Mouse (Mus musculus): ENCODE measurements around the gene Cyp2d11. TPM values are rescaled to one million over a fixed set of nuclear protein-coding genes. Genes with fewer than 3 reads are reported as not detected.
"Not testable (repeated sequence)": the region's sequence is repeated elsewhere in the genome, so short reads cannot be mapped to it uniquely, and the experiment has no call there.

The Cyp2d11 gene
- polyA plus RNA-seq, 1 experiment from 2014 or later: not detected

- Histone ChIP-seq H3K9ac (no peak overlapping the region), H3K36me3 (replicated peaks) (no peaks in the 10 kb centered on the region), H3K4me1 (replicated peaks) (no peaks in the 10 kb centered on the region), H3K27ac (replicated peaks) (no peak overlapping the region), H3K27me3 (no peaks in the 10 kb centered on the region), H3K4me3 (replicated peaks) (no peak overlapping the region), H3K4me2 (no peak overlapping the region), H3K9me3 (replicated peaks) (no peaks in the 10 kb centered on the region)
- 51% methylated on average over 4 of the region's 4 CpGs for WGBS (ENCODE audit: insufficient replicate concordance)
- no peak for ATAC-seq (ENCODE audit: insufficient read depth)
Measured at GRCm38 (mm10) chr15:82407536-82407935, 13.7 kb upstream of the Cyp2d11 start.

DNA sequence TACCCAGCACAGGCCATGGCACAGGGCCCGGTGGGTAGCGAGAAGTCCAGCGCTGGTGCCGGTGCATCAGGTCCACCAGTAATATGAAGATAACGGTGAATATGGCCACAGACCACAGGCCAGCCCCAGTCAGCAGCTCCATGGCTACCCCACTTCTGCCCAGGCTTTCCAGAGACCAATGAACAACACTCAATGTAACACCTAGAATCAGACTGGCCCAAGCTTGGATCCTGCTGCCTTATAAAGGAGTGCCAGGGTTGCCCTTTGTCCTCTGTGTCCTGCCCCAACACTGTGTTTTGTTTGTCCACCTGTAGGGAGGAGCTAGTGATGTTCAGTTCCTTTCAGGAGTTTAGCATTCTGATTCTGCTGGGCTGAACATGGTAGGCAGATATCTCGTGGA lies 13.2 kb upstream of the Cyp2d11 start, which contains the start of gene Cyp2d10:
TSS of gene Cyp2d10 (minus strand) at position 215 of the 400 bp plus-strand sequence.
- no peak within 1 kb of the TSS for H3K27ac ChIP-seq (replicated peaks)
- ATAC-seq (ENCODE audit: insufficient read depth): peak; percentile 56; the same call in 1 of the 2 replicates
- H3K9me3 ChIP-seq (replicated peaks): no peaks in the 10 kb centered on the region
- H3K36me3 ChIP-seq (replicated peaks): no peaks in the 10 kb centered on the region
- no peaks in the 10 kb centered on the region for H3K4me1 ChIP-seq (replicated peaks)
- H3K27me3 ChIP-seq: no peaks in the 10 kb centered on the region
- no peak within 1 kb of the TSS for H3K9ac ChIP-seq
- H3K4me3 ChIP-seq (replicated peaks): peak within 1 kb of the TSS; percentile 33
- H3K4me2 ChIP-seq: peak within 1 kb of the TSS; percentile 34
- 85% methylated on average over 6 of the region's 6 CpGs for WGBS (ENCODE audit: insufficient replicate concordance)

GRCm38 (mm10) chr15:82404163-82404562 lies 10.3 kb upstream of the Cyp2d11 start:
- no peak for ATAC-seq (ENCODE audit: insufficient read depth)
- Histone ChIP-seq H3K4me2 (no peak overlapping the region), H3K4me1 (replicated peaks) (no peaks in the 10 kb centered on the region), H3K4me3 (replicated peaks) (no peak overlapping the region), H3K27me3 (no peaks in the 10 kb centered on the region), H3K27ac (replicated peaks) (no peak overlapping the region), H3K36me3 (replicated peaks) (no peaks in the 10 kb centered on the region), H3K9ac (no peak overlapping the region), H3K9me3 (replicated peaks) (no peaks in the 10 kb centered on the region)
- 60% methylated on average over 3 of the region's 3 CpGs for WGBS (ENCODE audit: insufficient replicate concordance)

GRCm38 (mm10) chr15:82403606-82404005 lies 9.8 kb upstream of the Cyp2d11 start:
- Histone ChIP-seq H3K27me3 (no peaks in the 10 kb centered on the region), H3K36me3 (replicated peaks) (no peaks in the 10 kb centered on the region), H3K4me1 (replicated peaks) (no peaks in the 10 kb centered on the region), H3K9ac (no peak overlapping the region), H3K27ac (replicated peaks) (no peak overlapping the region), H3K4me3 (replicated peaks) (no peak overlapping the region), H3K4me2 (no peak overlapping the region), H3K9me3 (replicated peaks) (no peaks in the 10 kb centered on the region)
- WGBS (ENCODE audit: insufficient replicate concordance): 72% methylated on average over 9 of the region's 9 CpGs
- no peak for ATAC-seq (ENCODE audit: insufficient read depth)

GRCm38 (mm10) chr15:82402741-82403140 lies 8.9 kb upstream of the Cyp2d11 start:
- Histone ChIP-seq H3K27me3 (no peaks in the 10 kb centered on the region), H3K4me1 (replicated peaks) (no peaks in the 10 kb centered on the region), H3K4me2 (no peak overlapping the region), H3K36me3 (replicated peaks) (no peaks in the 10 kb centered on the region), H3K9me3 (replicated peaks) (no peaks in the 10 kb centered on the region), H3K9ac (no peak overlapping the region), H3K27ac (replicated peaks) (no peak overlapping the region), H3K4me3 (replicated peaks) (no peak overlapping the region)
- no peak for ATAC-seq (ENCODE audit: insufficient read depth)
- WGBS (ENCODE audit: insufficient replicate concordance): 61% methylated on average over 6 of the region's 6 CpGs

DNA sequence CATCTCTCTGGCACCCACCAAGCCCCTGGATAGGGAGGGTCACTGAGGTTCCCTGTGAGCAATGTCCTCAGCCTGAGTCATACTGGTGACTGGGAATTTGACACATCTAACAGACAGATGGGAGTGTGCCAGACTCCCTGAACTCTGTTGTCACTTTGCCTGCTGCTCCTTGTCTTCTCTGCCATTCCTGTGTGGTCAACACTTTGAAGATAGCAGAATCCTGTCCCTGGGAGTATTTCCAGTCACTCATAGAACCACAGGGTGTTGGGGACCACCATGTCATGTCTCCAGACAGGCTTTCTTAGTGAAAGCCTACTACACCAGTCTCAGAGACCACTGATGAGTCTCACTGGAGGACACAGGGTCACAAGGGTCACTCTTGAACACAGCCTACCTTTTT lies 8.3 kb upstream of the Cyp2d11 start:
- Histone ChIP-seq H3K36me3 (replicated peaks) (no peaks in the 10 kb centered on the region), H3K4me1 (replicated peaks) (no peaks in the 10 kb centered on the region), H3K9ac (no peak overlapping the region), H3K27me3 (no peaks in the 10 kb centered on the region), H3K4me2 (no peak overlapping the region), H3K4me3 (replicated peaks) (no peak overlapping the region), H3K9me3 (replicated peaks) (no peaks in the 10 kb centered on the region), H3K27ac (replicated peaks) (no peak overlapping the region)
- no peak for ATAC-seq (ENCODE audit: insufficient read depth)

- Histone ChIP-seq H3K4me2 (no peak overlapping the region), H3K36me3 (replicated peaks) (no peaks in the 10 kb centered on the region), H3K4me3 (replicated peaks) (no peak overlapping the region), H3K9ac (no peak overlapping the region), H3K4me1 (replicated peaks) (no peaks in the 10 kb centered on the region), H3K27me3 (no peaks in the 10 kb centered on the region), H3K27ac (replicated peaks) (no peak overlapping the region), H3K9me3 (replicated peaks) (no peaks in the 10 kb centered on the region)
- no peak for ATAC-seq (ENCODE audit: insufficient read depth)
- 40% methylated on average over 2 of the region's 2 CpGs for WGBS (ENCODE audit: insufficient replicate concordance)
Measured at GRCm38 (mm10) chr15:82401516-82401915, 7.7 kb upstream of the Cyp2d11 start.

DNA sequence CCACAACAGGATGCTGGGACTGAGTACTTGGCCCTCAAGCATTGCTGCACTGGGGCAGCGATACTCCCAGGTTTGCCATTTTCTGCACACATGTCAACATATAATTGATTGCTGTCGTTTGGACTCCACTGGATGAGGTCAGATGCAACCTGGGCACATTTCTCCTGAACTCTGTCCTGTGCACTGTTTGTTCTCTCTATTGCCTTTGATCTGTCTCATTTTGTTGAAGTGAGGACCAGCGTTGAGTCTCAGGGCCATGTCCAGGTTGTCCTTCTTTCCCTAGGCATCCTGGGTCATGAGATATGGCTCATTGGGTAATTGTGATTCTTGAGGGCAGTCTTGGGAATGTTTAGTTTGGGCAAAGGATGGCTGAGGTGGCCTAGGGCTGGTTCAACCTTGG lies 2.1 kb upstream of the Cyp2d11 start:
- not testable (repeated sequence) for H3K4me1 ChIP-seq (replicated peaks)
- ATAC-seq (ENCODE audit: insufficient read depth): 0 out of 2 replicates have a peak, but pooled peaks have one; percentile 49
- 48% methylated on average over 3 of the region's 3 CpGs for WGBS (ENCODE audit: insufficient replicate concordance)

DNA sequence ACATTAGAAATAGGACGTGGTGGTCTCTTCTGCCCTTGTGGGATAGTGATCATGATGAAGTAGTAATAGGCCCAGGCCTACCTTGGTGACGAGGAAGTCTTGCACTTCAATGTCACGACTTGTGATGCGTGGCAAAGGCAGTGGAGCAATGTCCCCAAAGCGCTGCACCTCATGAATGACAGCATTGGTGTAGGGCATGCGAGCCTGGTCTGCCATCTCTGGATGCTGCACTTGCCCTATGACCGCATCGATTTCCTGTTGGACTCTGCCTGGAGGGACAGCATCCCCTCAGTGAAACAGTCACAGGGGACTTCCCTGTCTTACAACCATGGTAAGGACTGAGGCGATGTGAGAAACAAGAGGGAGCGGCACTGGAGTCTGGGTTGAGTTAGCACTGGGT lies 3.9 kb downstream of the Cyp2d11 start:
- not testable (repeated sequence) for H3K4me3 ChIP-seq (replicated peaks); H3K27me3 ChIP-seq; H3K27ac ChIP-seq (replicated peaks); H3K9ac ChIP-seq; H3K9me3 ChIP-seq (replicated peaks); H3K4me1 ChIP-seq (replicated peaks); H3K36me3 ChIP-seq (replicated peaks); H3K4me2 ChIP-seq; ATAC-seq (ENCODE audit: insufficient read depth)
- WGBS (ENCODE audit: insufficient replicate concordance): 67% methylated on average over 10 of the region's 10 CpGs

More for the DNA sequence above, 2.1 kb upstream of the Cyp2d11 start:
- H3K27me3 ChIP-seq; H3K4me2 ChIP-seq; H3K4me3 ChIP-seq (replicated peaks); H3K36me3 ChIP-seq (replicated peaks); H3K27ac ChIP-seq (replicated peaks); H3K9me3 ChIP-seq (replicated peaks); H3K9ac ChIP-seq: not testable (repeated sequence)

DNA sequence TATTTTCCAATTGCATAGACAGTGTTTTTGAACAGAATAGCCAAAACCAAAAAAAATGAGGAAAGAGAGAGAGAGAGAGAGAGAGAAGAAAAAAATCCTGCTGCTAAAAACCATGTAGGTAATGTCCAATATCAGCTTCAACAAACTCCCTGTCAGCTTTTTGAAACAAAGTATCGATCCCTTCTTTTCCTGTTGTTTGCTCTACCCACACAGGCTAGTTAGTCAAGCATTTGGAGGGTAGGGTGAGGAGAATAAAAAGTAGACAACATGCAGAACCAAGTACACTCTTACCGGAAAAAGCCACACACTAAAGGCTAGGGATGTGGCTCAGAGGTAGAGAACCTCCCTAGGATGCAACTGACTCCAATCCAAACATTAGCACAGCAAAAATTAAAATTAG lies 8.1 kb downstream of the Cyp2d11 start:
- H3K4me1 ChIP-seq (replicated peaks): peaks cover 5% of the 10 kb centered on the region; the same call in 1 of the 2 replicates
- no peak overlapping the region for H3K4me3 ChIP-seq (replicated peaks)
- no peak overlapping the region for H3K27ac ChIP-seq (replicated peaks)
- H3K4me2 ChIP-seq: no peak overlapping the region
- no peaks in the 10 kb centered on the region for H3K36me3 ChIP-seq (replicated peaks)
- H3K9ac ChIP-seq: no peak overlapping the region
- ATAC-seq (ENCODE audit: insufficient read depth): no peak
- H3K27me3 ChIP-seq: peaks cover 3% of the 10 kb centered on the region; the same call in 1 of the 2 replicates
- H3K9me3 ChIP-seq (replicated peaks): no peaks in the 10 kb centered on the region
- 56% methylated on average over 2 of the region's 2 CpGs for WGBS (ENCODE audit: insufficient replicate concordance)

DNA sequence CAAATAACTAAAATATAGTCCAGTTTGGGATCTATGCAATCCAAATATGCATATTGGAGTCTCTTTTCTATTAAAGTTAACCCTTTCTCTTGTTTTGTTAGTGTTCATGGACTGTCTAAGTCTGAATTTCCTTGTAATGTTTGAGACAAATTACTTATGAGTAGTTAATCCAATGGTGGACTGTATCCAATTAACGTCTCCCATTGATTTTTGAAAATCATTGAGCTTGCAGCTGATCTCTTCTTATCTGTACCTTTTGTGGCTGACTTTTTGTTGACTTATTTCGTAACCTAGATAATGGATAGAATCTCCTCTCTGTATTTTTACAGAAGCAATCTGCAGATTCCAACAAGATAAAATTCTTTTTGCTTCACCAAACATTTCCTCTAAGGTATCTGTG lies 11.4 kb downstream of the Cyp2d11 start:
- Histone ChIP-seq H3K27me3 (peaks cover 11% of the 10 kb centered on the region), H3K36me3 (replicated peaks) (no peaks in the 10 kb centered on the region), H3K4me3 (replicated peaks) (no peak overlapping the region), H3K9me3 (replicated peaks) (no peaks in the 10 kb centered on the region), H3K4me2 (no peak overlapping the region), H3K4me1 (replicated peaks) (peaks cover 12% of the 10 kb centered on the region), H3K27ac (replicated peaks) (no peak overlapping the region), H3K9ac (no peak overlapping the region)
- WGBS (ENCODE audit: insufficient replicate concordance): 48% methylated on average over 2 of the region's 2 CpGs
- no peak for ATAC-seq (ENCODE audit: insufficient read depth)

DNA sequence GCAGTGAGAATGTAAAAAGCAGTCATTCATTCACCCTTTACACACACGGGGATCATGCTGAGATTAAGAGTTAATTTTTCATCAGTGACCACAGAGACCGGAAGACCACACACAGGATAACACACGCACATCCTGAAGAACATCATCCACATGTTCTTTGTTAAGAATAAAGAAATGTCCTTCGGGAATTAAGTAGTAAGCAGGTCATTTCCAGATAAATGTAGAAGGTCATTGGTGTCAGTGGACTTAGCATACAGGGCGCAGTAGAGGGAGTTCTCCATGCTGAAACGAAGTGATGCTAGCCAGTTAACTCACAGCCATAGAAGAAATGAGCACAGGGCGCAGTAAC lies 13.1 kb downstream of the Cyp2d11 start:
- Histone ChIP-seq H3K4me2 (peak overlapping the region; percentile 64), H3K4me1 (replicated peaks) (peaks cover 19% of the 10 kb centered on the region), H3K27me3 (peaks cover 11% of the 10 kb centered on the region), H3K36me3 (replicated peaks) (no peaks in the 10 kb centered on the region), H3K9ac (no peak overlapping the region), H3K9me3 (replicated peaks) (no peaks in the 10 kb centered on the region), H3K27ac (replicated peaks) (peak overlapping the region; percentile 53; the same call in 1 of the 2 replicates), H3K4me3 (replicated peaks) (0 out of 2 replicates have a peak overlapping the region, but pooled peaks have one; percentile 1)
- WGBS (ENCODE audit: insufficient replicate concordance): 35% methylated on average over 7 of the region's 7 CpGs
- ATAC-seq (ENCODE audit: insufficient read depth): 0 out of 2 replicates have a peak, but pooled peaks have one; percentile 2
